Mouse (Mus musculus) liver, adult 2 months (tissue): ENCODE measurements around the gene Gorab. TPM values are rescaled to one million over a fixed set of nuclear protein-coding genes. Genes with fewer than 3 reads are reported as not detected.

Experiments used
- DNase-seq: peaks from one replicate; pipeline ENCODE4 v3.0.0-alpha.2; 2011; ENCODE audit warnings: low read depth, low spot score; ENCODE audit errors: extremely low read depth
- H3K27ac ChIP-seq: fragments of 200-500 bp; replicated peaks from 2 replicates; pipeline ENCODE4 v1.5.1; 2012; ENCODE audit warnings: low read depth, mild to moderate bottlenecking, control low read depth, inconsistent platforms, low read length; ENCODE audit not compliant: insufficient read depth
- H3K27me3 ChIP-seq: fragments of 200-500 bp; 2 replicates; pipeline ENCODE4 v1.6.1; 2012; ENCODE audit warnings: mild to moderate bottlenecking, moderate library complexity, low read length, inconsistent platforms; ENCODE audit not compliant: control insufficient read depth, insufficient read depth
- H3K36me3 ChIP-seq: fragments of 200-500 bp; 2 replicates; pipeline ENCODE4 v1.6.1; 2012; ENCODE audit warnings: low read length, inconsistent platforms; ENCODE audit not compliant: control insufficient read depth, insufficient read depth
- H3K4me1 ChIP-seq: fragments of 200-500 bp; 2 replicates; pipeline ENCODE4 v1.6.1; 2011; ENCODE audit warnings: low read length; ENCODE audit not compliant: control insufficient read depth, insufficient read depth
- H3K4me3 ChIP-seq: fragments of 200-500 bp; 2 replicates; pipeline ENCODE4 v1.5.1; 2011; ENCODE audit warnings: low read depth, mild to moderate bottlenecking, control low read depth, low read length, moderate library complexity; ENCODE audit not compliant: insufficient read depth
- H3K79me2 ChIP-seq: fragments of 200-500 bp; 2 replicates; pipeline ENCODE4 v1.6.1; 2012; ENCODE audit warnings: inconsistent platforms, mild to moderate bottlenecking, low read length, moderate library complexity; ENCODE audit not compliant: control insufficient read depth, insufficient read depth
- H3K9ac ChIP-seq: fragments of 200-500 bp; 2 replicates; pipeline ENCODE4 v1.6.1; 2012; ENCODE audit warnings: low read depth, mild to moderate bottlenecking, control low read depth, inconsistent platforms, low read length
- CTCF ChIP-seq: fragments of 200-500 bp; IDR thresholded peaks from 2 replicates; pipeline ENCODE4 v1.5.1; 2011; ENCODE audit warnings: low read depth, low read length, control low read depth
- POLR2A ChIP-seq: fragments of 200-500 bp; IDR thresholded peaks from 2 replicates; pipeline ENCODE4 v1.6.1; 2011; ENCODE audit warnings: low read length, control low read depth; ENCODE audit not compliant: insufficient read depth; ENCODE audit errors: extremely low read depth
- WGBS: fragments of 180-500 bp; shearing (Covaris S2); methylation state at CpG from one replicate; pipeline ENCODE4 v1.1.7; 2018; 5-methylcytosine and 5-hydroxymethylcytosine counted together
- polyA plus RNA-seq: library from polyadenylated mRNA; depleted of rRNA; stranded (reverse); fragments of >200 nt; gene quantifications from 2 replicates; pipeline ENCODE4 v1.2.3, GENCODE M21; 2012
- total RNA-seq: library from RNA; depleted of rRNA; stranded (reverse); fragments of >200 nt; gene quantifications from 2 replicates; pipeline ENCODE4 v1.2.3, GENCODE M21; 2014

The Gorab gene
- total and polyA plus RNA-seq, 2 experiments = 0.66 to 2.6 TPM

DNA sequence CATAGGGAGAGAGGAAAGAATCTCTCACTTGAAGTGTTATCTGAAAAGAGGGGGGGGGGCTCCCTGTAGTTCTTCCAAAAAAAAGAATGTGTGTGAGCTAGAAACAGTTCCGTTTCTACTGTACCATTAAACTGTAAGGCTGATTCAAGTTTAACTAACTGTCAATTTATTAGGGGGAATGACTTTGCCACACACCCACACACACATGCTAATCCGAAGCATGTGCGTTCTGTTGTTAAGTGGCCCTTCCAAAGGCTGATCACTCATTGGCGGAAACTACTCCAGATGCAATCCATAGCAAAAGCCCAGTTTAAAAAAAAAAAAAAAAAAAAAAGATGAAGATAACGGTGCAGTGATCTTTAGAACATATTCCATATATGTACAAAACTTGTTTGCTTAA, 42.1 kb downstream of the Gorab start:
- no peaks in the 10 kb centered on the region for H3K79me2 ChIP-seq
- whole genome bisulfite sequencing = 84% methylated on average over 5 of the region's 5 CpGs
- DNase-seq = no peak
- H3K4me3 ChIP-seq = no peak overlapping the region
- H3K27me3 ChIP-seq = no peaks in the 10 kb centered on the region
- TF ChIP-seq POLR2A (no peak), CTCF (no peak)
- no peak overlapping the region for H3K9ac ChIP-seq
- H3K36me3 ChIP-seq = no peaks in the 10 kb centered on the region
- H3K4me1 ChIP-seq = no peaks in the 10 kb centered on the region
- H3K27ac ChIP-seq = no peak overlapping the region

DNA sequence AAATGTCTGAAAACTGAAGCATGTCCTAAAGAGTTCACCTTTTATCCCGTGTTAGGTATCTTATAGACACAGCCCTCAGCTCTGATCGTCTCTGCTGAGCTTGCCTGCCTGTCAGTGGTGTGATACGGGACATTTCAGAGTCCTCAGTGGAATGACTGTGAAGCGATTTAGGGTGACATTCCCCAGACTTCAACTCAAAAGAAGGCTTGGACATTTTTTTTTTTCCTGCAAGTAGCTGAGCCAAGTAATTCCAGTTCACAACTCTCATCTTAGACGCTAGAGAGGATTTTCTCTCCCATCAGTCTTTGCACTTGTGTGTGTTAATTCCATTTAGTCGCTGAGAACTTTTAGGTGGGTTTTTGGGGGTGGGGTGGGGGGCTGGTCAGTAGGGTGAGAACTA, 42.7 kb downstream of the Gorab start:
- Histone ChIP-seq H3K79me2 (no peaks in the 10 kb centered on the region), H3K4me1 (no peaks in the 10 kb centered on the region), H3K9ac (no peak overlapping the region), H3K36me3 (no peaks in the 10 kb centered on the region), H3K27me3 (no peaks in the 10 kb centered on the region), H3K27ac (no peak overlapping the region), H3K4me3 (no peak overlapping the region)
- WGBS = 71% methylated on average over 6 of the region's 6 CpGs
- DNase-seq = no peak
- TF ChIP-seq POLR2A = no peak
- TF ChIP-seq CTCF = no peak

DNA sequence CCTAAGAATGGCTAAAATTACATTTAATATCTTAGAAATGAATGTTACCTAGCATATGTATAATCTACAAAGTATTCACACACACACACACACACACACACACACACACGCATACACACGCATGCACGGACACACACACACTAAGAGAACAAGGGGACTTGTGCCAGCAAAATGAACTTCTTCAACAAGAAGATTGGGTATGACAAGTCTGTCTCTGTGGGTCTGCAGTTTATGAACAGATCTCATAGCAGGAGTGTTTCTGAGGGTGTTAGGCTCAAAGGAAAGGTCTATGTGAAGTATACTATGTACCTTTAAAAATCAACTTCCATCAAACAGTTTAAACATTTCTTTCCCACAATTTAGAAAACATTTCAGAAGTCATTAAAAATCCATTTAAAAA, 43.9 kb downstream of the Gorab start:
- TF ChIP-seq POLR2A (no peak), CTCF (no peak)
- no peak overlapping the region for H3K4me3 ChIP-seq
- WGBS = 90% methylated on average over 3 of the region's 3 CpGs
- no peaks in the 10 kb centered on the region for H3K27me3 ChIP-seq
- H3K9ac ChIP-seq = no peak overlapping the region
- no peaks in the 10 kb centered on the region for H3K79me2 ChIP-seq
- DNase-seq = no peak
- no peak overlapping the region for H3K27ac ChIP-seq
- H3K36me3 ChIP-seq = no peaks in the 10 kb centered on the region
- no peaks in the 10 kb centered on the region for H3K4me1 ChIP-seq

DNA sequence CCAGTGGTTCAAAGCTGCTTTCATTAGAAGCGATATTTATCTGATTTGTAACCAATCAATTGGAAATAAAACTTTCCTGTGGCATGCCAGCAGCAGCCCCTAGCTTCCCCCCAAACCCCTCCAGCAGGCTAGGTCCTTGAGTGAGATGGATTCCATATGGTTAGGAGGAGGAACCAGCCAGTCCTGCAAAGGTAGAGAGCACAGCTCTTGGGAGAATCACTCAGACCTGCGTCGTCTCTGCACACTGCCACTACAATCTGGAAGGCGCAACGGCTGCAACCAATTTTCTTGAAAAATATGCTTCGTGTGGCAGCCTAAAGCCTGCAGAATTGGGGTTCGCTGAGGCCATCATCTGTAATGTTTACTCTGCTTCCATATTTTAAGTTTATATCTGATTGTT, 45.3 kb downstream of the Gorab start:
- H3K4me1 ChIP-seq = no peaks in the 10 kb centered on the region
- no peak overlapping the region for H3K27ac ChIP-seq
- 75% methylated on average over 7 of the region's 7 CpGs for WGBS
- no peak overlapping the region for H3K4me3 ChIP-seq
- no peak overlapping the region for H3K9ac ChIP-seq
- no peaks in the 10 kb centered on the region for H3K36me3 ChIP-seq
- no peaks in the 10 kb centered on the region for H3K79me2 ChIP-seq
- no peak for DNase-seq
- no peaks in the 10 kb centered on the region for H3K27me3 ChIP-seq
- TF ChIP-seq CTCF (no peak), POLR2A (no peak)

DNA sequence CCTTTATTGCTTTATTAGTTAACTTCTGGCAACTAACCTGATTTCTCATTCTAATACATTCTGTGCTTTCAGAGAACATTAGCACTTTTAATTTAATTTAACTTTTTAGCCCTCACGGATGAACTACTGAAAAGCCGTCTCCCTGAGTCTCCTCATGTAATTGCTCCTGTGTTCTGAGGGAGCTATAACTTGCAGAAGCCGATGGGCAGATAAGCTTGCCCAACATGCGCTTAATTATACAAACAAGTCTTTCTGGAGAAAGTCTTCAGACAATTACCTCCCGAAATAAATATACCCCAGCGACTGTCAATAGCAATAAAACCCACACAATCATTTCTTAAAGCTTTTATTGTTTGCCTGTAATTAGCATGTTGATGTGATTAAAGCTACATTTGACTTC, 45.7 kb downstream of the Gorab start:
- WGBS = 69% methylated on average over 6 of the region's 6 CpGs
- Histone ChIP-seq H3K9ac (no peak overlapping the region), H3K4me1 (no peaks in the 10 kb centered on the region), H3K79me2 (no peaks in the 10 kb centered on the region), H3K4me3 (no peak overlapping the region), H3K27me3 (no peaks in the 10 kb centered on the region), H3K27ac (no peak overlapping the region), H3K36me3 (no peaks in the 10 kb centered on the region)
- no peak for TF ChIP-seq POLR2A
- DNase-seq = no peak

DNA sequence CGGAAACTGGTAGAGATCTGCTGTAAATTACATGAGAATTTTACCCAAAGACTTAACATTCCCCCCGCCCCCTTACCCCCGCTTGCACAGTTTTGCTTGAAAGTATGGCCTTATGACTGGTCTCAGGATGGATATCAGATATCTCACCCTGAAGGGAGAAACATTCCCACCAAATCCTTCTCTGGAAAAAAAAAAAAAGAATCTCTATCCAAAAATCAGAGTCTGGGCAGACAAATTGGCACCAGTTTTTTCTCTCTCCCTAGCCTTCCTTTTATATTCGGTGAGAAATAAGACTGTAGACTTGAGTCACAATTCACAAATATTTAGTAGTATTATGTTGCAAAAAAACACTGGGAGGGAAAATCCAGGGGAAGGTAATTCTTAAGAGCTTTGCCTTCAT, 47.3 kb downstream of the Gorab start:
- Histone ChIP-seq H3K9ac (no peak overlapping the region), H3K79me2 (no peaks in the 10 kb centered on the region), H3K27ac (no peak overlapping the region), H3K4me3 (no peak overlapping the region), H3K27me3 (no peaks in the 10 kb centered on the region), H3K36me3 (no peaks in the 10 kb centered on the region), H3K4me1 (no peaks in the 10 kb centered on the region)
- 84% methylated on average over 4 of the region's 4 CpGs for WGBS
- TF ChIP-seq POLR2A = no peak
- no peak for DNase-seq
